Mouse (Mus musculus): ENCODE measurements around the gene Sms. TPM values are rescaled to one million over a fixed set of nuclear protein-coding genes. Genes with fewer than 3 reads are reported as not detected.
A peak's percentile ranks its signal among the peaks of the same experiment; 100 is the strongest.

Sms gene
- total and polyA plus RNA-seq, 2 experiments, result 2.3 to 5.5 TPM

- Histone ChIP-seq H3K9ac (ENCODE audit: low read depth, low read length) (no peak overlapping the region), H3K4me1 (ENCODE audit: control insufficient read depth, insufficient read depth, low read length) (no peaks in the 10 kb centered on the region), H3K36me3 (ENCODE audit: control insufficient read depth, insufficient read depth, low read length) (no peaks in the 10 kb centered on the region), H3K27ac (replicated peaks; ENCODE audit: insufficient read depth, low read depth, low read length) (no peak overlapping the region), H3K4me3 (ENCODE audit: insufficient read depth, low read depth, low read length) (no peak overlapping the region), H3K27me3 (ENCODE audit: control insufficient read depth, insufficient read depth, low read length) (no peaks in the 10 kb centered on the region), H3K79me2 (ENCODE audit: control insufficient read depth, insufficient read depth, low read length) (no peaks in the 10 kb centered on the region)
- no peak for TF ChIP-seq CTCF (IDR thresholded peaks at IDR 0.05; ENCODE audit: low read depth, low read length)
- TF ChIP-seq POLR2A (IDR thresholded peaks at IDR 0.05; ENCODE audit: extremely low read depth, insufficient read depth, low read length), result no peak
- WGBS, result 88% methylated on average over 6 of the region's 6 CpGs
- no peak for DNase-seq (ENCODE audit: extremely low read depth, low read depth, low spot score)
Measured at GRCm38 (mm10) chrX:157447431-157447830, 44.7 kb downstream of the Sms start.

- no peaks in the 10 kb centered on the region for H3K27me3 ChIP-seq (ENCODE audit: control insufficient read depth, insufficient read depth, low read length)
- TF ChIP-seq CTCF (IDR thresholded peaks at IDR 0.05; ENCODE audit: low read depth, low read length), result no peak
- TF ChIP-seq POLR2A (IDR thresholded peaks at IDR 0.05; ENCODE audit: extremely low read depth, insufficient read depth, low read length), result no peak
- no peak overlapping the region for H3K27ac ChIP-seq (replicated peaks; ENCODE audit: insufficient read depth, low read depth, low read length)
- H3K79me2 ChIP-seq (ENCODE audit: control insufficient read depth, insufficient read depth, low read length), result no peaks in the 10 kb centered on the region
- no peaks in the 10 kb centered on the region for H3K36me3 ChIP-seq (ENCODE audit: control insufficient read depth, insufficient read depth, low read length)
- no peak overlapping the region for H3K4me3 ChIP-seq (ENCODE audit: insufficient read depth, low read depth, low read length)
- no peaks in the 10 kb centered on the region for H3K4me1 ChIP-seq (ENCODE audit: control insufficient read depth, insufficient read depth, low read length)
- no peak overlapping the region for H3K9ac ChIP-seq (ENCODE audit: low read depth, low read length)
- 100% methylated on average over 1 of the region's 1 CpGs for WGBS
- DNase-seq (ENCODE audit: extremely low read depth, low read depth, low spot score), result no peak
Measured at GRCm38 (mm10) chrX:157434768-157435167, 57.3 kb downstream of the Sms start.

GRCm38 (mm10) chrX:157419451-157419850 is 72.6 kb downstream of the Sms start:
- no peak overlapping the region for H3K9ac ChIP-seq (ENCODE audit: low read depth, low read length)
- H3K36me3 ChIP-seq (ENCODE audit: control insufficient read depth, insufficient read depth, low read length), result no peaks in the 10 kb centered on the region
- H3K79me2 ChIP-seq (ENCODE audit: control insufficient read depth, insufficient read depth, low read length), result no peaks in the 10 kb centered on the region
- no peak overlapping the region for H3K4me3 ChIP-seq (ENCODE audit: insufficient read depth, low read depth, low read length)
- no peak overlapping the region for H3K27ac ChIP-seq (replicated peaks; ENCODE audit: insufficient read depth, low read depth, low read length)
- H3K4me1 ChIP-seq (ENCODE audit: control insufficient read depth, insufficient read depth, low read length), result no peaks in the 10 kb centered on the region
- peak; percentile 73 for DNase-seq (ENCODE audit: extremely low read depth, low read depth, low spot score)
- TF ChIP-seq CTCF (IDR thresholded peaks at IDR 0.05; ENCODE audit: low read depth, low read length), result no peak
- TF ChIP-seq POLR2A (IDR thresholded peaks at IDR 0.05; ENCODE audit: extremely low read depth, insufficient read depth, low read length), result no peak
- no peaks in the 10 kb centered on the region for H3K27me3 ChIP-seq (ENCODE audit: control insufficient read depth, insufficient read depth, low read length)
- 13% methylated on average over 2 of the region's 2 CpGs for WGBS

- 68% methylated on average over 5 of the region's 5 CpGs for WGBS
- H3K36me3 ChIP-seq (ENCODE audit: control insufficient read depth, insufficient read depth, low read length), result no peaks in the 10 kb centered on the region
Measured at GRCm38 (mm10) chrX:157415212-157415611, 76.9 kb downstream of the Sms start, which contains the start of gene Phex. Gene Phex, minus strand, starts transcription at chrX:157415312.

GRCm38 (mm10) chrX:157404919-157405318 is 87.2 kb downstream of the Sms start:
- Histone ChIP-seq H3K27ac (replicated peaks; ENCODE audit: insufficient read depth, low read depth, low read length) (no peak overlapping the region), H3K36me3 (ENCODE audit: control insufficient read depth, insufficient read depth, low read length) (no peaks in the 10 kb centered on the region), H3K9ac (ENCODE audit: low read depth, low read length) (no peak overlapping the region), H3K4me3 (ENCODE audit: insufficient read depth, low read depth, low read length) (no peak overlapping the region), H3K27me3 (ENCODE audit: control insufficient read depth, insufficient read depth, low read length) (no peaks in the 10 kb centered on the region), H3K4me1 (ENCODE audit: control insufficient read depth, insufficient read depth, low read length) (no peaks in the 10 kb centered on the region), H3K79me2 (ENCODE audit: control insufficient read depth, insufficient read depth, low read length) (no peaks in the 10 kb centered on the region)
- 74% methylated on average over 6 of the region's 6 CpGs for WGBS
- no peak for DNase-seq (ENCODE audit: extremely low read depth, low read depth, low spot score)
- TF ChIP-seq POLR2A (IDR thresholded peaks at IDR 0.05; ENCODE audit: extremely low read depth, insufficient read depth, low read length) (no peak), CTCF (IDR thresholded peaks at IDR 0.05; ENCODE audit: low read depth, low read length) (no peak)

More at GRCm38 (mm10) chrX:157415212-157415611, 76.9 kb downstream of the Sms start, which contains the start of gene Phex:
- no peaks in the 10 kb centered on the region for H3K27me3 ChIP-seq (ENCODE audit: control insufficient read depth, insufficient read depth, low read length)
- no peaks in the 10 kb centered on the region for H3K4me1 ChIP-seq (ENCODE audit: control insufficient read depth, insufficient read depth, low read length)
- no peak within 1 kb of the TSS for H3K9ac ChIP-seq (ENCODE audit: low read depth, low read length)
- no peak within 1 kb of the TSS for H3K4me3 ChIP-seq (ENCODE audit: insufficient read depth, low read depth, low read length)
- TF ChIP-seq POLR2A (IDR thresholded peaks at IDR 0.05; ENCODE audit: extremely low read depth, insufficient read depth, low read length), result no peak
- no peak for TF ChIP-seq CTCF (IDR thresholded peaks at IDR 0.05; ENCODE audit: low read depth, low read length)
- no peak for DNase-seq (ENCODE audit: extremely low read depth, low read depth, low spot score)
- no peak within 1 kb of the TSS for H3K27ac ChIP-seq (replicated peaks; ENCODE audit: insufficient read depth, low read depth, low read length)
- H3K79me2 ChIP-seq (ENCODE audit: control insufficient read depth, insufficient read depth, low read length), result no peaks in the 10 kb centered on the region

Other genes starting within 250 kb of the Sms start
- not detected in 2 replicates for gene Phex, start 77.0 kb downstream of the Sms start, total RNA-seq (2014; rRNA removed)
- not detected in 2 replicates for gene Phex, start 77.0 kb downstream of the Sms start, polyA plus RNA-seq (2012; rRNA removed)
- 1.3 TPM in 2 replicates for gene Yy2, start 76.7 kb upstream of the Sms start, total RNA-seq (2014; rRNA removed)
- 0.12 TPM in 1 of 2 replicates, not detected in the other for gene Yy2, start 76.7 kb upstream of the Sms start, polyA plus RNA-seq (2012; rRNA removed)
- 3.8 and 4.7 TPM in 2 replicates for gene Mbtps2, start 106.4 kb upstream of the Sms start, total RNA-seq (2014; rRNA removed)
- gene Mbtps2, start 106.4 kb upstream of the Sms start, polyA plus RNA-seq (2012; rRNA removed), result 5.5 and 6.3 TPM in 2 replicates
- 0.37 TPM in 1 of 2 replicates, not detected in the other for gene Smpx, start 206.6 kb upstream of the Sms start, total RNA-seq (2014; rRNA removed)
- not detected in 2 replicates for gene Smpx, start 206.6 kb upstream of the Sms start, polyA plus RNA-seq (2012; rRNA removed)

Data from liver, adult 2 months (tissue).